Mouse (Mus musculus): ENCODE data around the gene Ccdc120. TPM values are rescaled to one million over a fixed set of nuclear protein-coding genes. Genes with fewer than 3 reads are reported as not detected.

Gene Ccdc120
- total and polyA plus RNA-seq, 2 experiments from 2014 or later: 71.6 to 272 TPM

- peak; percentile 34; the same call in 1 of the 2 replicates for ATAC-seq (ENCODE audit: low FRiP score)
- Histone ChIP-seq H3K4me2 (ENCODE audit: low read depth, low read length, poor library complexity, severe bottlenecking) (no peak overlapping the region; the same call in 1 of the 2 replicates), H3K4me1 (ENCODE audit: insufficient read depth, low read length) (no peaks in the 10 kb centered on the region), H3K4me3 (ENCODE audit: low read depth, low read length) (peak overlapping the region; percentile 46; the same call in 1 of the 2 replicates), H3K27ac (ENCODE audit: low read depth, low read length) (no peak overlapping the region), H3K9me3 (ENCODE audit: low read length) (no peaks in the 10 kb centered on the region), H3K36me3 (ENCODE audit: insufficient read depth, low read length) (peaks cover 2% of the 10 kb centered on the region; the same call in 1 of the 2 replicates), H3K9ac (replicated peaks; ENCODE audit: low read length, poor library complexity, severe bottlenecking) (no peak overlapping the region), H3K27me3 (ENCODE audit: insufficient read depth, low read length) (no peaks in the 10 kb centered on the region)
- WGBS: 39% methylated on average over 6 of the region's 6 CpGs
- DNase-seq (ENCODE audit: low spot score): no peak
- TF ChIP-seq CTCF (IDR thresholded peaks at IDR 0.05): no peak
These were observed 54.2 kb downstream of the Ccdc120 start for GRCm38 (mm10) chrX:7696520-7696919.

- Histone ChIP-seq H3K27ac (ENCODE audit: low read depth, low read length) (no peak overlapping the region), H3K9ac (replicated peaks; ENCODE audit: low read length, poor library complexity, severe bottlenecking) (no peak overlapping the region), H3K4me2 (ENCODE audit: low read depth, low read length, poor library complexity, severe bottlenecking) (no peak overlapping the region), H3K27me3 (ENCODE audit: insufficient read depth, low read length) (no peaks in the 10 kb centered on the region), H3K4me3 (ENCODE audit: low read depth, low read length) (no peak overlapping the region), H3K36me3 (ENCODE audit: insufficient read depth, low read length) (no peaks in the 10 kb centered on the region), H3K9me3 (ENCODE audit: low read length) (no peaks in the 10 kb centered on the region), H3K4me1 (ENCODE audit: insufficient read depth, low read length) (no peaks in the 10 kb centered on the region)
- peak; percentile 47; the same call in 1 of the 2 replicates for TF ChIP-seq CTCF (IDR thresholded peaks at IDR 0.05)
- ATAC-seq (ENCODE audit: low FRiP score) (no peak), DNase-seq (ENCODE audit: low spot score) (no peak)
- 35% methylated on average over 4 of the region's 4 CpGs for WGBS
These were observed 57.8 kb downstream of the Ccdc120 start for GRCm38 (mm10) chrX:7692862-7693261.

GRCm38 (mm10) chrX:7690486-7690885, 60.2 kb downstream of the Ccdc120 start:
- no peak for DNase-seq (ENCODE audit: low spot score)
- Histone ChIP-seq H3K27me3 (ENCODE audit: insufficient read depth, low read length) (no peaks in the 10 kb centered on the region), H3K27ac (ENCODE audit: low read depth, low read length) (no peak overlapping the region), H3K36me3 (ENCODE audit: insufficient read depth, low read length) (no peaks in the 10 kb centered on the region), H3K9me3 (ENCODE audit: low read length) (no peaks in the 10 kb centered on the region), H3K4me3 (ENCODE audit: low read depth, low read length) (no peak overlapping the region), H3K4me1 (ENCODE audit: insufficient read depth, low read length) (no peaks in the 10 kb centered on the region), H3K9ac (replicated peaks; ENCODE audit: low read length, poor library complexity, severe bottlenecking) (no peak overlapping the region), H3K4me2 (ENCODE audit: low read depth, low read length, poor library complexity, severe bottlenecking) (no peak overlapping the region)
- no peak for ATAC-seq (ENCODE audit: low FRiP score)
- no peak for TF ChIP-seq CTCF (IDR thresholded peaks at IDR 0.05)
- 66% methylated on average over 3 of the region's 3 CpGs for WGBS

GRCm38 (mm10) chrX:7688321-7688720, 62.4 kb downstream of the Ccdc120 start:
- Histone ChIP-seq H3K4me2 (ENCODE audit: low read depth, low read length, poor library complexity, severe bottlenecking) (no peak overlapping the region), H3K4me3 (ENCODE audit: low read depth, low read length) (no peak overlapping the region), H3K27ac (ENCODE audit: low read depth, low read length) (no peak overlapping the region), H3K9ac (replicated peaks; ENCODE audit: low read length, poor library complexity, severe bottlenecking) (no peak overlapping the region), H3K4me1 (ENCODE audit: insufficient read depth, low read length) (no peaks in the 10 kb centered on the region), H3K9me3 (ENCODE audit: low read length) (no peaks in the 10 kb centered on the region), H3K27me3 (ENCODE audit: insufficient read depth, low read length) (no peaks in the 10 kb centered on the region), H3K36me3 (ENCODE audit: insufficient read depth, low read length) (no peaks in the 10 kb centered on the region)
- DNase-seq (ENCODE audit: low spot score) (no peak), ATAC-seq (ENCODE audit: low FRiP score) (no peak)
- WGBS: 68% methylated on average over 2 of the region's 2 CpGs
- TF ChIP-seq CTCF (IDR thresholded peaks at IDR 0.05): no peak

Other genes with a start within 250 kb of the Ccdc120 start
- gene Foxp3, start 177.3 kb downstream of the Ccdc120 start, total RNA-seq (2014; rRNA removed): 0.16 TPM in 1 of 2 replicates, not detected in the other
- gene Foxp3, start 177.3 kb downstream of the Ccdc120 start, polyA plus RNA-seq (2015; fragmentation: Nextera tagmentation; extraction: Ambion mirVana): 0.30 TPM in 1 of 2 replicates, not detected in the other
- 19.4 and 27.3 TPM in 2 replicates for gene Ppp1r3f, start 176.6 kb downstream of the Ccdc120 start, total RNA-seq (2014; rRNA removed)
- gene Ppp1r3f, start 176.6 kb downstream of the Ccdc120 start, polyA plus RNA-seq (2015; fragmentation: Nextera tagmentation; extraction: Ambion mirVana): 8.4 and 9.4 TPM in 2 replicates
- 29.6 and 32.3 TPM in 2 replicates for gene Ccdc22, start 145.4 kb downstream of the Ccdc120 start, total RNA-seq (2014; rRNA removed)
- gene Ccdc22, start 145.4 kb downstream of the Ccdc120 start, polyA plus RNA-seq (2015; fragmentation: Nextera tagmentation; extraction: Ambion mirVana): 19.9 and 20.0 TPM in 2 replicates
- 0.05 and 1.0 TPM in 2 replicates for gene Cacna1f, start 143.8 kb downstream of the Ccdc120 start, total RNA-seq (2014; rRNA removed)
- gene Cacna1f, start 143.8 kb downstream of the Ccdc120 start, polyA plus RNA-seq (2015; fragmentation: Nextera tagmentation; extraction: Ambion mirVana): 0.16 and 0.20 TPM in 2 replicates
- 431 and 492 TPM in 2 replicates for gene Syp, start 112.4 kb downstream of the Ccdc120 start, total RNA-seq (2014; rRNA removed)
- gene Syp, start 112.4 kb downstream of the Ccdc120 start, polyA plus RNA-seq (2015; fragmentation: Nextera tagmentation; extraction: Ambion mirVana): 329 and 360 TPM in 2 replicates
- 0.99 and 1.6 TPM in 2 replicates for gene Prickle3, start 93.6 kb downstream of the Ccdc120 start, total RNA-seq (2014; rRNA removed)
- 1.1 and 1.3 TPM in 2 replicates for gene Prickle3, start 93.6 kb downstream of the Ccdc120 start, polyA plus RNA-seq (2015; fragmentation: Nextera tagmentation; extraction: Ambion mirVana)
- 9.1 and 16.4 TPM in 2 replicates for gene Plp2, start 79.5 kb downstream of the Ccdc120 start, total RNA-seq (2014; rRNA removed)
- gene Plp2, start 79.5 kb downstream of the Ccdc120 start, polyA plus RNA-seq (2015; fragmentation: Nextera tagmentation; extraction: Ambion mirVana): 18.9 and 20.0 TPM in 2 replicates
- gene Magix, start 69.7 kb downstream of the Ccdc120 start, total RNA-seq (2014; rRNA removed): not detected in 2 replicates
- 0.07 and 0.13 TPM in 2 replicates for gene Magix, start 69.7 kb downstream of the Ccdc120 start, polyA plus RNA-seq (2015; fragmentation: Nextera tagmentation; extraction: Ambion mirVana)
- gene Gpkow, start 53.8 kb downstream of the Ccdc120 start, total RNA-seq (2014; rRNA removed): 11.9 and 25.1 TPM in 2 replicates
- 41.6 and 42.3 TPM in 2 replicates for gene Gpkow, start 53.8 kb downstream of the Ccdc120 start, polyA plus RNA-seq (2015; fragmentation: Nextera tagmentation; extraction: Ambion mirVana)
- 34.6 and 42.0 TPM in 2 replicates for gene Wdr45, start 36.6 kb downstream of the Ccdc120 start, total RNA-seq (2014; rRNA removed)
- gene Wdr45, start 36.6 kb downstream of the Ccdc120 start, polyA plus RNA-seq (2015; fragmentation: Nextera tagmentation; extraction: Ambion mirVana): 27.2 and 30.5 TPM in 2 replicates
- gene Gm45208, start 28.7 kb downstream of the Ccdc120 start, total RNA-seq (2014; rRNA removed): 0.71 TPM in 1 of 2 replicates, not detected in the other
- not detected in 2 replicates for gene Gm45208, start 28.7 kb downstream of the Ccdc120 start, polyA plus RNA-seq (2015; fragmentation: Nextera tagmentation; extraction: Ambion mirVana)
- gene Praf2, start 22.5 kb downstream of the Ccdc120 start, total RNA-seq (2014; rRNA removed): 110 and 134 TPM in 2 replicates
- 136 and 146 TPM in 2 replicates for gene Praf2, start 22.5 kb downstream of the Ccdc120 start, polyA plus RNA-seq (2015; fragmentation: Nextera tagmentation; extraction: Ambion mirVana)
- 21.0 and 22.3 TPM in 2 replicates for gene Tfe3, start 11.7 kb upstream of the Ccdc120 start, total RNA-seq (2014; rRNA removed)
- 20.0 and 21.0 TPM in 2 replicates for gene Tfe3, start 11.7 kb upstream of the Ccdc120 start, polyA plus RNA-seq (2015; fragmentation: Nextera tagmentation; extraction: Ambion mirVana)
- 27.2 and 36.3 TPM in 2 replicates for gene Gripap1, start 38.9 kb upstream of the Ccdc120 start, total RNA-seq (2014; rRNA removed)
- 63.9 and 68.4 TPM in 2 replicates for gene Gripap1, start 38.9 kb upstream of the Ccdc120 start, polyA plus RNA-seq (2015; fragmentation: Nextera tagmentation; extraction: Ambion mirVana)
- gene Kcnd1, start 71.4 kb upstream of the Ccdc120 start, total RNA-seq (2014; rRNA removed): 3.1 and 5.2 TPM in 2 replicates
- gene Kcnd1, start 71.4 kb upstream of the Ccdc120 start, polyA plus RNA-seq (2015; fragmentation: Nextera tagmentation; extraction: Ambion mirVana): 4.6 and 5.3 TPM in 2 replicates
- gene Otud5, start 90.5 kb upstream of the Ccdc120 start, total RNA-seq (2014; rRNA removed): 61.2 and 68.3 TPM in 2 replicates
- gene Otud5, start 90.5 kb upstream of the Ccdc120 start, polyA plus RNA-seq (2015; fragmentation: Nextera tagmentation; extraction: Ambion mirVana): 37.0 and 39.6 TPM in 2 replicates
- 12.7 and 17.4 TPM in 2 replicates for gene Pim2, start 127.4 kb upstream of the Ccdc120 start, total RNA-seq (2014; rRNA removed)
- gene Pim2, start 127.4 kb upstream of the Ccdc120 start, polyA plus RNA-seq (2015; fragmentation: Nextera tagmentation; extraction: Ambion mirVana): 20.4 and 20.9 TPM in 2 replicates
- gene Slc35a2, start 133.1 kb upstream of the Ccdc120 start, total RNA-seq (2014; rRNA removed): 50.2 and 67.0 TPM in 2 replicates
- 42.9 and 46.2 TPM in 2 replicates for gene Slc35a2, start 133.1 kb upstream of the Ccdc120 start, polyA plus RNA-seq (2015; fragmentation: Nextera tagmentation; extraction: Ambion mirVana)
- gene Pqbp1, start 148.4 kb upstream of the Ccdc120 start, total RNA-seq (2014; rRNA removed): 136 and 143 TPM in 2 replicates
- gene Pqbp1, start 148.4 kb upstream of the Ccdc120 start, polyA plus RNA-seq (2015; fragmentation: Nextera tagmentation; extraction: Ambion mirVana): 232 and 234 TPM in 2 replicates
- 42.6 and 43.4 TPM in 2 replicates for gene Timm17b, start 148.5 kb upstream of the Ccdc120 start, total RNA-seq (2014; rRNA removed)
- gene Timm17b, start 148.5 kb upstream of the Ccdc120 start, polyA plus RNA-seq (2015; fragmentation: Nextera tagmentation; extraction: Ambion mirVana): 141 and 145 TPM in 2 replicates
- gene Gm10491, start 156.9 kb upstream of the Ccdc120 start, total RNA-seq (2014; rRNA removed): not detected in 2 replicates
- gene Gm10491, start 156.9 kb upstream of the Ccdc120 start, polyA plus RNA-seq (2015; fragmentation: Nextera tagmentation; extraction: Ambion mirVana): not detected in 2 replicates
- gene Gm10490, start 158.6 kb upstream of the Ccdc120 start, total RNA-seq (2014; rRNA removed): not detected in 2 replicates
- not detected in 2 replicates for gene Gm10490, start 158.6 kb upstream of the Ccdc120 start, polyA plus RNA-seq (2015; fragmentation: Nextera tagmentation; extraction: Ambion mirVana)
- gene Pcsk1n, start 168.9 kb upstream of the Ccdc120 start, total RNA-seq (2014; rRNA removed): 111 and 161 TPM in 2 replicates
- 534 and 561 TPM in 2 replicates for gene Pcsk1n, start 168.9 kb upstream of the Ccdc120 start, polyA plus RNA-seq (2015; fragmentation: Nextera tagmentation; extraction: Ambion mirVana)
- gene Eras, start 177.7 kb upstream of the Ccdc120 start, total RNA-seq (2014; rRNA removed): not detected in 2 replicates
- gene Eras, start 177.7 kb upstream of the Ccdc120 start, polyA plus RNA-seq (2015; fragmentation: Nextera tagmentation; extraction: Ambion mirVana): not detected in 2 replicates
- 103 and 111 TPM in 2 replicates for gene Hdac6, start 197.0 kb upstream of the Ccdc120 start, total RNA-seq (2014; rRNA removed)
- gene Hdac6, start 197.0 kb upstream of the Ccdc120 start, polyA plus RNA-seq (2015; fragmentation: Nextera tagmentation; extraction: Ambion mirVana): 65.5 and 68.3 TPM in 2 replicates
- gene Gata1, start 227.2 kb upstream of the Ccdc120 start, total RNA-seq (2014; rRNA removed): not detected in 2 replicates
- gene Gata1, start 227.2 kb upstream of the Ccdc120 start, polyA plus RNA-seq (2015; fragmentation: Nextera tagmentation; extraction: Ambion mirVana): not detected in 2 replicates

All from midbrain, postnatal 0 days (tissue).